Mouse (Mus musculus) testis, postnatal 10 days (tissue): ENCODE results near the gene Dnase1.
A peak's percentile ranks its signal among the peaks of the same experiment; 100 is the strongest.
"Not testable (repeated sequence)": the region's sequence is repeated elsewhere in the genome, so short reads cannot be mapped to it uniquely, and the experiment has no call there.

Experiments used
- DNase-seq: peaks from one replicate; pipeline ENCODE4 v3.0.0; 2021; ENCODE audit warnings: low spot score

Dnase1 gene

GRCm38 (mm10) chr16:4036807-4037206, at the start of gene Dnase1:
Gene Dnase1 (plus strand): TSS chr16:4036942.
- DNase-seq, result no peak

GRCm38 (mm10) chr16:3988410-3988809, 48.3 kb upstream of the Dnase1 start:
- DNase-seq, result no peak

- DNase-seq, result peak; percentile 95
Measured at GRCm38 (mm10) chr16:4003489-4004398, 33.0 kb upstream of the Dnase1 start, which contains the start of gene Slx4. Gene Slx4 (minus strand): TSS chr16:4003770.

- no peak for DNase-seq
Measured at GRCm38 (mm10) chr16:4012882-4013570, 23.7 kb upstream of the Dnase1 start.

GRCm38 (mm10) chr16:4014040-4014668, 22.6 kb upstream of the Dnase1 start:
- no peak for DNase-seq

- not testable (repeated sequence) for DNase-seq
Measured at GRCm38 (mm10) chr16:4016786-4017185, 20.0 kb upstream of the Dnase1 start.

GRCm38 (mm10) chr16:4017466-4017865, 19.3 kb upstream of the Dnase1 start:
- DNase-seq, result not testable (repeated sequence)

GRCm38 (mm10) chr16:4021241-4021640, 15.5 kb upstream of the Dnase1 start:
- no peak for DNase-seq

- DNase-seq, result no peak
Measured at GRCm38 (mm10) chr16:4022719-4023118, 14.0 kb upstream of the Dnase1 start.

- no peak for DNase-seq
Measured at GRCm38 (mm10) chr16:4026672-4027071, 10.1 kb upstream of the Dnase1 start.

- DNase-seq, result no peak
Measured at GRCm38 (mm10) chr16:4027211-4027610, 9.5 kb upstream of the Dnase1 start.

- no peak for DNase-seq
Measured at GRCm38 (mm10) chr16:4029371-4029841, 7.3 kb upstream of the Dnase1 start.

- no peak for DNase-seq
Measured at GRCm38 (mm10) chr16:4030501-4030900, 6.2 kb upstream of the Dnase1 start.

- DNase-seq, result no peak
Measured at GRCm38 (mm10) chr16:4031441-4032274, 5.1 kb upstream of the Dnase1 start.

- no peak for DNase-seq
Measured at GRCm38 (mm10) chr16:4032341-4032748, 4.4 kb upstream of the Dnase1 start.

- DNase-seq, result no peak
Measured at GRCm38 (mm10) chr16:4033971-4034370, 2.8 kb upstream of the Dnase1 start.

GRCm38 (mm10) chr16:4034476-4034875, 2.3 kb upstream of the Dnase1 start:
- no peak for DNase-seq

- no peak for DNase-seq
Measured at GRCm38 (mm10) chr16:4035575-4035974, 1.2 kb upstream of the Dnase1 start.

- DNase-seq, result no peak
Measured at GRCm38 (mm10) chr16:4037690-4038089, 948 bp downstream of the Dnase1 start.

- no peak for DNase-seq
Measured at GRCm38 (mm10) chr16:4040206-4040605, 3.5 kb downstream of the Dnase1 start.

- DNase-seq, result no peak
Measured at GRCm38 (mm10) chr16:4041646-4042045, 4.9 kb downstream of the Dnase1 start.

- DNase-seq, result no peak
Measured at GRCm38 (mm10) chr16:4044093-4044492, 7.4 kb downstream of the Dnase1 start.
